Mouse (Mus musculus): ENCODE measurements at regions not wholly inside any gene's neighbourhood (a gene's known extent, or its start where the extent isn't known, plus 50 kb on each side); places are given as distances from the start of the nearest gene placed in this dataset.

- no peak for DNase-seq (ENCODE audit: low spot score in 2 of 2)
Measured at GRCm38 (mm10) chr12:112373966-112374365, 115.3 kb upstream of the A530016L24Rik start.

- DNase-seq (ENCODE audit: low spot score in 2 of 2), result no peak
Measured at GRCm38 (mm10) chr12:112376236-112376635, 113.0 kb upstream of the A530016L24Rik start.

GRCm38 (mm10) chr12:112376701-112377100 is 112.5 kb upstream of the A530016L24Rik start:
- no peak for DNase-seq (ENCODE audit: low spot score in 2 of 2)

GRCm38 (mm10) chr12:112378482-112379243 is 110.6 kb upstream of the A530016L24Rik start:
- DNase-seq (ENCODE audit: low spot score in 2 of 2), result no peak

GRCm38 (mm10) chr12:112387836-112388235 is 101.4 kb upstream of the A530016L24Rik start:
- no peak for DNase-seq (ENCODE audit: low spot score in 2 of 2)

GRCm38 (mm10) chr12:112395909-112396308 is 93.3 kb upstream of the A530016L24Rik start:
- DNase-seq (ENCODE audit: low spot score in 2 of 2), result peak in 1 of 2 experiments; percentile 42

GRCm38 (mm10) chr12:112403688-112404240 is 85.5 kb upstream of the A530016L24Rik start:
- no peak for DNase-seq (ENCODE audit: low spot score in 2 of 2)

- DNase-seq (ENCODE audit: low spot score in 2 of 2), result no peak
Measured at GRCm38 (mm10) chr12:112404338-112404737, 84.9 kb upstream of the A530016L24Rik start.

GRCm38 (mm10) chr12:112405781-112406213 is 83.5 kb upstream of the A530016L24Rik start:
- no peak for DNase-seq (ENCODE audit: low spot score in 2 of 2)

- no peak for DNase-seq (ENCODE audit: low spot score in 2 of 2)
Measured at GRCm38 (mm10) chr12:112411612-112412350, 77.5 kb upstream of the A530016L24Rik start.

- no peak for DNase-seq (ENCODE audit: low spot score in 2 of 2)
Measured at GRCm38 (mm10) chr12:112412351-112412697, 76.9 kb upstream of the A530016L24Rik start.

GRCm38 (mm10) chr12:112415926-112416473 is 73.2 kb upstream of the A530016L24Rik start:
- DNase-seq (ENCODE audit: low spot score in 2 of 2), result no peak

GRCm38 (mm10) chr12:112416537-112416936 is 72.7 kb upstream of the A530016L24Rik start:
- no peak for DNase-seq (ENCODE audit: low spot score in 2 of 2)

GRCm38 (mm10) chr12:112418636-112419035 is 70.6 kb upstream of the A530016L24Rik start:
- DNase-seq (ENCODE audit: low spot score in 2 of 2), result no peak

- DNase-seq (ENCODE audit: low spot score in 2 of 2), result no peak
Measured at GRCm38 (mm10) chr12:112422177-112422576, 67.1 kb upstream of the A530016L24Rik start.

GRCm38 (mm10) chr12:112424150-112424549 is 65.1 kb upstream of the A530016L24Rik start:
- no peak for DNase-seq (ENCODE audit: low spot score in 2 of 2)

- DNase-seq (ENCODE audit: low spot score in 2 of 2), result no peak
Measured at GRCm38 (mm10) chr12:112426681-112427080, 62.6 kb upstream of the A530016L24Rik start.

GRCm38 (mm10) chr12:112430104-112430846 is 59.0 kb upstream of the A530016L24Rik start:
- no peak for DNase-seq (ENCODE audit: low spot score in 2 of 2)

GRCm38 (mm10) chr12:112433315-112433714 is 55.9 kb upstream of the A530016L24Rik start:
- DNase-seq (ENCODE audit: low spot score in 2 of 2), result no peak

- no peak for DNase-seq (ENCODE audit: low spot score in 2 of 2)
Measured at GRCm38 (mm10) chr12:112434673-112435294, 54.5 kb upstream of the A530016L24Rik start.
